Mouse (Mus musculus) E14TG2a.4 (cell line): ENCODE measurements around the gene Atad1.

Experiments
- CTCF ChIP-seq: conservative IDR thresholded peaks from 2 replicates; pipeline ENCODE4 v1.5.1; 2014; ENCODE audit warnings: low read length
- NANOG ChIP-seq: IDR thresholded peaks from 2 replicates; pipeline ENCODE4 v1.6.1; 2014; ENCODE audit warnings: borderline replicate concordance, low read length, mixed read lengths

DNA sequence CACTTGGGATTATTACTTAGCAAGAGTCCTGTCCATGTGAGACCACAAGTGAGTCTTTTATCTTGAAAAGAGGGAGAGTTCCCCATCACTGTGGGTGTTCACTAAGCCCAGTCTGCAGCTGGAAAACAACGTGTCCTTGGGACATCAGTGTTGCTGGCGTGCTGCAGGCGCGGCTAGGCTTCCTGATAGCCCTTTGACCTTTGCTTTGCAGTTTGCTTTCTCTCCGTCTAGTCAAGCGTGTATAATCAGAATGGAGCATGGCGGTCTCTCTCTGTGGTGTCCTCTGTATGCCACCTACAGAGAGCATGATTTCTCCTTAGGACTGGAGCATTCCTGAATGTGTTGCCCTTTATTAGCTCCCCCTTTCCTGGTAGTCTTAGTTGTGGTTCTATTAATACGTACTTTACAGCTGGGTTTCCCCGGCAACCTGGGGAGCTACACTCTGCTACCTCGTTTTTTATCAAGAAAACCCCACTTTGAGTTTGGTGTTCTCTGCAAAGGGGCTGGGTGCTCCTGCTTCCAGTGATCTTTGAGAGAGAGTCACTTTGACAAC is 91.5 kb downstream of the Atad1 start:
- TF ChIP-seq CTCF (no peak), NANOG (peak; percentile 71; the same call in 1 of the 2 replicates)
